Comparison of ENCODE assay signal across 8 mouse cellular contexts in genomic region chr7:4026794-4027421, GRCm38 (mm10). TPM values are rescaled to one million over a fixed set of nuclear protein-coding genes. Genes with fewer than 3 reads are reported as not detected.
A peak's percentile ranks its signal among the peaks of the same experiment; 100 is the strongest.
DNase-seq lines count a peak whose midpoint lies in the region; ATAC-seq and TF ChIP-seq lines count a peak whose summit lies in the region.

No protein-coding gene starts in this region.

- no peak overlapping the region for H3K27ac ChIP-seq in intestine, postnatal 0 days (ENCODE audit: low read depth, low read length)
- H3K27ac ChIP-seq in intestine, embryonic 15.5 days, result no peak overlapping the region

- H3K4me2 ChIP-seq in intestine, postnatal 0 days (replicated peaks; ENCODE audit: low read depth), result no peak overlapping the region
- no peak overlapping the region for H3K4me2 ChIP-seq in intestine, embryonic 15.5 days (replicated peaks)

- ATAC-seq in intestine, postnatal 0 days, result no peak
- no peak for ATAC-seq in intestine, embryonic 15.5 days
- ATAC-seq in neutrophil, adult 5-6 weeks (ENCODE audit: extremely low read depth, insufficient number of reproducible peaks, low FRiP score, poor library complexity, severe bottlenecking), result peak; percentile 97
- ATAC-seq in inflammation-experienced regulatory T-cells, adult 6 months, result no peak

- no peaks in the 10 kb centered on the region for H3K4me1 ChIP-seq in intestine, postnatal 0 days (replicated peaks; ENCODE audit: control insufficient read depth, insufficient read depth, low read length)
- H3K4me1 ChIP-seq in intestine, embryonic 15.5 days (replicated peaks), result no peaks in the 10 kb centered on the region

- H3K36me3 ChIP-seq in intestine, postnatal 0 days (ENCODE audit: control insufficient read depth, insufficient read depth), result no peaks in the 10 kb centered on the region
- no peaks in the 10 kb centered on the region for H3K36me3 ChIP-seq in intestine, embryonic 15.5 days

- H3K27me3 ChIP-seq in intestine, postnatal 0 days (replicated peaks; ENCODE audit: control insufficient read depth, insufficient read depth, low read length), result no peaks in the 10 kb centered on the region
- H3K27me3 ChIP-seq in intestine, embryonic 15.5 days (replicated peaks), result no peaks in the 10 kb centered on the region

- peak; percentile 64 for TF ChIP-seq CTCF in intestine, postnatal 0 days (IDR thresholded peaks at IDR 0.05; ENCODE audit: low read depth)

- no peaks in the 10 kb centered on the region for H3K9me3 ChIP-seq in intestine, postnatal 0 days (ENCODE audit: control insufficient read depth)
- no peaks in the 10 kb centered on the region for H3K9me3 ChIP-seq in intestine, embryonic 15.5 days

- WGBS in intestine, postnatal 0 days, result 28% methylated on average over 3 of the region's 3 CpGs
- WGBS in intestine, embryonic 15.5 days, result 33% methylated on average over 3 of the region's 3 CpGs

- no peak overlapping the region for H3K9ac ChIP-seq in intestine, postnatal 0 days (ENCODE audit: low read depth, low read length)
- H3K9ac ChIP-seq in intestine, embryonic 15.5 days, result no peak overlapping the region

- no peak overlapping the region for H3K4me3 ChIP-seq in intestine, postnatal 0 days (ENCODE audit: low read depth, low read length)
- no peak overlapping the region for H3K4me3 ChIP-seq in intestine, embryonic 15.5 days (replicated peaks)

- peak; percentile 85 for DNase-seq in ES-CJ7 (ENCODE audit: low read depth, low spot score)
- DNase-seq in embryo, embryonic 10.5 days (ENCODE audit: low spot score), result peak; percentile 23
- DNase-seq in layer of hippocampus, adult 9-10 months (ENCODE audit: low spot score), result peak; percentile 8
- no peak for DNase-seq in gastrocnemius, postnatal 25 days

RNA-seq across cellular contexts. Expression of gene Lair1, which starts 36.1 kb away (rescaled TPM):
- 3.5 and 3.7 TPM in 2 replicates for polyA plus RNA-seq in intestine, postnatal 0 days (2015; fragmentation: Nextera tagmentation; extraction: Ambion mirVana)
- 2.7 and 2.9 TPM in 2 replicates for polyA plus RNA-seq in intestine, embryonic 15.5 days (2015; fragmentation: Nextera tagmentation; extraction: Ambion mirVana)
- total RNA-seq in neutrophil, adult 5-6 weeks (2017), result 22.3 and 23.0 TPM in 2 replicates
- under 1 TPM; 0.26 to 0.38 TPM for total RNA-seq in gastrocnemius, postnatal 25 days (2021)
- polyA plus RNA-seq in inflammation-experienced regulatory T-cells, adult 6 months (2017; shearing (Covaris generic)), result 10 to 100 TPM in 1 of 3 experiments, 1 to 10 TPM in 2; 1.3 to 16.5 (median 2.3) TPM
